Mouse (Mus musculus) midbrain, embryonic 16.5 days (tissue): ENCODE results near the gene Cpsf4. TPM values are rescaled to one million over a fixed set of nuclear protein-coding genes. Genes with fewer than 3 reads are reported as not detected.
"Not testable (repeated sequence)": the region's sequence is repeated elsewhere in the genome, so short reads cannot be mapped to it uniquely, and the experiment has no call there.

ENCODE experiments used
- ATAC-seq: fragments of 200-750 bp; cut with Nextera tagmentation; 2 replicates; pipeline ENCODE4 v1.8.0; 2017; ENCODE audit warnings: moderate TSS enrichment
- H3K27ac ChIP-seq: fragments of 300-500 bp; sonication (generic); 2 replicates; pipeline ENCODE4 v1.5.1; 2014; ENCODE audit warnings: mild to moderate bottlenecking, low read length, mixed read lengths
- H3K27me3 ChIP-seq: fragments of 300-500 bp; sonication (generic); 2 replicates; pipeline ENCODE4 v1.6.1; 2014; ENCODE audit warnings: low read depth, low read length, mixed read lengths; ENCODE audit not compliant: control insufficient read depth, insufficient read depth
- H3K36me3 ChIP-seq: fragments of 300-500 bp; sonication (generic); 2 replicates; pipeline ENCODE4 v1.6.1; 2014; ENCODE audit warnings: mild to moderate bottlenecking, low read length, moderate library complexity, mixed read lengths; ENCODE audit not compliant: control insufficient read depth, insufficient read depth
- H3K4me1 ChIP-seq: fragments of 300-500 bp; sonication (generic); 2 replicates; pipeline ENCODE4 v1.6.1; 2014; ENCODE audit warnings: mild to moderate bottlenecking, low read length, mixed read lengths; ENCODE audit not compliant: control insufficient read depth, insufficient read depth
- H3K4me2 ChIP-seq: fragments of 300-500 bp; sonication (generic); 2 replicates; pipeline ENCODE4 v1.6.1; 2014; ENCODE audit warnings: mild to moderate bottlenecking, low read length, mixed read lengths
- H3K4me3 ChIP-seq: fragments of 300-500 bp; sonication (generic); 2 replicates; pipeline ENCODE4 v1.5.1; 2014; ENCODE audit warnings: low read depth, mild to moderate bottlenecking, low read length, moderate library complexity, mixed read lengths
- H3K9ac ChIP-seq: fragments of 300-500 bp; sonication (generic); 2 replicates; pipeline ENCODE4 v1.6.1; 2014; ENCODE audit warnings: low read depth, low read length, mixed read lengths
- H3K9me3 ChIP-seq: fragments of 300-500 bp; sonication (generic); replicated peaks from 2 replicates; pipeline ENCODE4 v1.6.1; 2014; ENCODE audit warnings: mild to moderate bottlenecking, low read length, mixed read lengths; ENCODE audit not compliant: control insufficient read depth, poor library complexity, severe bottlenecking
- WGBS: fragments of 180-500 bp; shearing (Covaris S2); extraction: QIAGEN DNeasy Blood & Tissue Kit; methylation state at CpG from one replicate; pipeline ENCODE4 v1.1.7; 2014; 5-methylcytosine and 5-hydroxymethylcytosine counted together
- polyA plus RNA-seq: library from polyadenylated mRNA; unstranded; fragments of >200 nt; fragmentation: Nextera tagmentation; extraction: Ambion mirVana; gene quantifications from 2 replicates; pipeline ENCODE4 v1.2.1, GENCODE M21; 2015

The Cpsf4 gene
- polyA plus RNA-seq, 1 experiment from 2014 or later, result 52.4 TPM

GRCm38 (mm10) chr5:145130191-145130590 is 36.8 kb upstream of the Cpsf4 start:
- ATAC-seq, result no peak
- Histone ChIP-seq H3K4me1 (no peaks in the 10 kb centered on the region), H3K36me3 (peaks cover 61% of the 10 kb centered on the region), H3K27me3 (no peaks in the 10 kb centered on the region), H3K9me3 (no peaks in the 10 kb centered on the region), H3K4me2 (no peak overlapping the region), H3K27ac (no peak overlapping the region), H3K4me3 (no peak overlapping the region), H3K9ac (no peak overlapping the region)
- WGBS, result 92% methylated on average over 11 of the region's 11 CpGs

DNA sequence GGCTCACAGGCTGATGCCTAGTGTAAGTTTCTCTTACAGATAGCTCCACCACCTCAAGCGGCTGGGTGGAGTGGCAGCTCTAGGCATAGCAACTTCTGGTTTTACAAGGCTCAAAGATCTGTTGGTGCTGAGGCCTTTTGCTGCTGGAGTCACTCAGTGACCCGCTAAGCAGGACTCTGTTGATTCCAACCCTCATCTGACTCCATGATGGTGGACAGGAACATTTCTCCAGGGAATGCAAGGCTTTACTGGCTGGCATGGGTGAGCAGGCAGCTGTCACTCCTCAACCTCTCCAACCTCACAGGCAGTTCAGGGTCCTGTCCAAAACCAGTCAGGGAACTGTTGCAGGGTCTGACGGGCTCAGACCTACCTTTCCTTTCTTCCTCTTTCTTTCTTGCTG is 36.0 kb upstream of the Cpsf4 start:
- Histone ChIP-seq H3K36me3 (peaks cover 61% of the 10 kb centered on the region), H3K4me3 (no peak overlapping the region), H3K4me1 (no peaks in the 10 kb centered on the region), H3K4me2 (no peak overlapping the region), H3K9me3 (no peaks in the 10 kb centered on the region), H3K27ac (no peak overlapping the region), H3K27me3 (no peaks in the 10 kb centered on the region), H3K9ac (no peak overlapping the region)
- ATAC-seq, result no peak
- WGBS, result 93% methylated on average over 3 of the region's 3 CpGs

- not testable (repeated sequence) for H3K4me3 ChIP-seq, H3K4me2 ChIP-seq, H3K9me3 ChIP-seq, H3K4me1 ChIP-seq, H3K27me3 ChIP-seq, ATAC-seq, H3K9ac ChIP-seq, H3K27ac ChIP-seq
- WGBS, result 86% methylated on average over 6 of the region's 6 CpGs
- H3K36me3 ChIP-seq, result peaks cover 53% of the 10 kb centered on the region
Observed at GRCm38 (mm10) chr5:145133275-145133674, 33.7 kb upstream of the Cpsf4 start.

GRCm38 (mm10) chr5:145138836-145139235 is 28.2 kb upstream of the Cpsf4 start:
- ATAC-seq, result no peak
- peaks cover 25% of the 10 kb centered on the region for H3K4me1 ChIP-seq
- H3K27me3 ChIP-seq, result no peaks in the 10 kb centered on the region
- WGBS, result 13% methylated on average over 6 of the region's 6 CpGs
- H3K9ac ChIP-seq, result peak overlapping the region; percentile 76
- peaks cover 22% of the 10 kb centered on the region for H3K36me3 ChIP-seq
- H3K4me3 ChIP-seq, result peak overlapping the region; percentile 83
- H3K9me3 ChIP-seq, result no peaks in the 10 kb centered on the region
- no peak overlapping the region for H3K27ac ChIP-seq
- H3K4me2 ChIP-seq, result peak overlapping the region; percentile 89

- Histone ChIP-seq H3K4me3 (peak within 1 kb of the TSS; percentile 83), H3K27me3 (no peaks in the 10 kb centered on the region), H3K36me3 (peaks cover 17% of the 10 kb centered on the region), H3K9me3 (no peaks in the 10 kb centered on the region), H3K4me1 (peaks cover 25% of the 10 kb centered on the region), H3K27ac (peak within 1 kb of the TSS; percentile 97), H3K9ac (peak within 1 kb of the TSS; percentile 76), H3K4me2 (peak within 1 kb of the TSS; percentile 89)
- under 1% methylated on average over 79 of the region's 84 CpGs for WGBS
- ATAC-seq, result peak; percentile 94
Observed at GRCm38 (mm10) chr5:145139571-145140519, 27.2 kb upstream of the Cpsf4 start, which contains the start of the genes Pdap1 and Bud31. Pdap1 (minus strand) TSS chr5:145140238. Bud31 (plus strand) TSS chr5:145140362.

DNA sequence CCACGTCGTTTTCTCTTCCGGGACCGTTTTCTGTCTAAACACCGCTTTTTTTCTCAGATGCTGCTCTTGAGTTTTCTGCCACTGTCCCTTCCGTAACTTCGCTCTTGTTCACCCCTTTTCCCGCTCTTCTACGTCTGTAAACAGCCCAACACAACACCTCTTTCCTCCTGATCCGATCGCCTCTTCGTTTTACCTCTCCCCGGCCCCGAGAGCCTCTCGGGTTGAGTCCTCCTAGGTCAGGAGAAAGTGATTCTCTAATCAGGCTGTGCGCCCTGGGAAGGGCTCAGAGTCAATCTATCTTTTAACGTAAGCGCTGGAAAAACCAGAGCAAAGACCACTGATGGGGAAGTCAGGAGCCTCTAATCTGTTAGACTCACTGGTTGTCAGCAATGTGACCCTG is 26.4 kb upstream of the Cpsf4 start:
- peak overlapping the region; percentile 76 for H3K9ac ChIP-seq
- peaks cover 21% of the 10 kb centered on the region for H3K36me3 ChIP-seq
- no peak for ATAC-seq
- H3K4me2 ChIP-seq, result peak overlapping the region; percentile 89
- no peaks in the 10 kb centered on the region for H3K27me3 ChIP-seq
- under 1% methylated on average over 18 of the region's 18 CpGs for WGBS
- H3K4me1 ChIP-seq, result peaks cover 25% of the 10 kb centered on the region
- peak overlapping the region; percentile 83 for H3K4me3 ChIP-seq
- H3K27ac ChIP-seq, result peak overlapping the region; percentile 97
- H3K9me3 ChIP-seq, result no peaks in the 10 kb centered on the region

DNA sequence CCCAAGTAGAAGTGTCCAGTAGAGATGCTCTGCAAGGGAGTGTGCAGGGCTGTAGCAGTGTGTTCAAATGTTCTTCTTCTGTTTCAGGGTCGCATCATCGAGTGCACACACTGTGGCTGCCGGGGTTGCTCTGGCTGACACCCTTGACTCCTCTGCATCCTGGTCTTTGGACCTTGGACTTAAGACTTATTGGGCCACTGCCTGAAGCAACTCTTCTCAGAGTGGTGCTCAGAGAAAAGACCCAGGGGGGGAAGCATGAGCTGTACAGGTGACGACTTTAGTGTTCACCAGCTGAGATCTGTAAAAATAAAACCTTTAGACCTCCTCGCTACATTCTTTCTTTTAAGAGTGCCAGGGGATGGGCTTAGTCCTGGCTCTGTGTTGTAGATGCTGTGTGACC is 19.3 kb upstream of the Cpsf4 start:
- no peak for ATAC-seq
- 96% methylated on average over 5 of the region's 5 CpGs for WGBS
- H3K27me3 ChIP-seq, result no peaks in the 10 kb centered on the region
- H3K4me3 ChIP-seq, result no peak overlapping the region
- H3K9me3 ChIP-seq, result no peaks in the 10 kb centered on the region
- H3K9ac ChIP-seq, result no peak overlapping the region
- H3K27ac ChIP-seq, result no peak overlapping the region
- H3K4me1 ChIP-seq, result no peaks in the 10 kb centered on the region
- H3K4me2 ChIP-seq, result no peak overlapping the region
- peaks cover 76% of the 10 kb centered on the region for H3K36me3 ChIP-seq

- Histone ChIP-seq H3K4me2 (no peak overlapping the region), H3K27ac (no peak overlapping the region), H3K4me3 (no peak overlapping the region), H3K4me1 (no peaks in the 10 kb centered on the region), H3K36me3 (peaks cover 71% of the 10 kb centered on the region), H3K9me3 (no peaks in the 10 kb centered on the region), H3K9ac (no peak overlapping the region), H3K27me3 (no peaks in the 10 kb centered on the region)
- 92% methylated on average over 6 of the region's 6 CpGs for WGBS
- no peak for ATAC-seq
Observed at GRCm38 (mm10) chr5:145149294-145149693, 17.7 kb upstream of the Cpsf4 start.

- H3K27ac ChIP-seq, result no peak overlapping the region
- WGBS, result 97% methylated on average over 5 of the region's 5 CpGs
Observed at GRCm38 (mm10) chr5:145152690-145153089, 14.3 kb upstream of the Cpsf4 start.

More at GRCm38 (mm10) chr5:145152690-145153089, 14.3 kb upstream of the Cpsf4 start:
- H3K9ac ChIP-seq, result no peak overlapping the region
- no peak overlapping the region for H3K4me2 ChIP-seq
- H3K36me3 ChIP-seq, result peaks cover 62% of the 10 kb centered on the region
- no peaks in the 10 kb centered on the region for H3K4me1 ChIP-seq
- no peak for ATAC-seq
- H3K27me3 ChIP-seq, result no peaks in the 10 kb centered on the region
- H3K9me3 ChIP-seq, result no peaks in the 10 kb centered on the region
- no peak overlapping the region for H3K4me3 ChIP-seq
